Mouse (Mus musculus) megakaryocyte progenitor cell, adult 5-6 weeks (primary cell): Measurements from ENCODE around the gene F2rl1. TPM values are rescaled to one million over a fixed set of nuclear protein-coding genes. Genes with fewer than 3 reads are reported as not detected.
"Not testable (repeated sequence)": the region's sequence is repeated elsewhere in the genome, so short reads cannot be mapped to it uniquely, and the experiment has no call there.

Experiments
- ATAC-seq: replicated peaks from 2 replicates; pipeline ENCODE4 v1.8.0; 2016; ENCODE audit warnings: mild to moderate bottlenecking, moderate TSS enrichment, inconsistent platforms; ENCODE audit not compliant: poor library complexity
- total RNA-seq, 2 experiments: library from RNA; stranded (forward) in 1 of 2; stranded (reverse) in 1 of 2; fragments of 157-497, 149-512 nt in 1 of 2; fragments of 200-1000 nt in 1 of 2; gene quantifications; 2 replicates each; pipeline versions ENCODE4 v1.2.3 to v1.2.4; 2015 to 2017

The F2rl1 gene
- total RNA-seq, 2 experiments from 2014 or later: 0.04 to 0.27 TPM

GRCm38 (mm10) chr13:95534131-95534561, 9.1 kb upstream of the F2rl1 start:
- ATAC-seq: peak; percentile 16; the same call in 1 of the 2 replicates

DNA sequence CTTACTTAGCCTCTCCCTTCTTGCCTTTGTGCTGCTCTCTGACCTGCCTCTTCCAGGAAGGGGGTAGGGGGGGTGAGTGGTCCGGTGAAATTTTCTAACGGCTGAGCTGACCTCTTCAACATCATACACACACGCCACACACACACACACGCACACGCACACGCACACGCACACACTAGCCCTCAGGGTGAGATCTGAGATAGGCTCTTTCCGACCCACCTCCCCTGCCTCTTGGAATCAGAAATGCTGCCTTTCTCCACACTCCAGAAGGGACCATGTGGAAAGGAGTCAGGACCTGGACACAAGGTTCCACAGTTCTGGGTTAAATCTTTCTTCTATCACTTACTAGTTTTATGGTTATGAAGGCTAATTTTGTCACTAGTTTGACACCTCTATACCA, 8.6 kb upstream of the F2rl1 start:
- ATAC-seq: no peak

DNA sequence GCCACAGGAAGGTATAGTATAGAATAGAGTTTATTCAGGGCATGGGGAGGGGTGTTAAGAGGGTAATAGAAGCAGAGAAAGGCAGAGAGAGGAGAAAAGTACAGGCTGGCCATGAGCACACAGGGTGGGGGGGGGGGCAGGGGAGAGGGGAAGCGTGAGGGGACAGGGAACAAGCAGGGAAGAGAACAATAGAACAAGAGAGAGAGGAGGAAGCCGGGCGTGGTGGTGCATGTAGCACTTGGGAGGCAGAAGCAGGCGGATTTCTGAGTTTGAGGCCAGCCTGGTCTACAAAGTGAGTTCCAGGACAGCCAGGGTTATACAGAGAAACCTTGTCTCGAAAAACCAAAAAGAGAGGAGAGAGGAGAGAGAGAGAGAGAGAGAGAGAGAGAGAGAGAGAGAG, 8.1 kb upstream of the F2rl1 start:
- not testable (repeated sequence) for ATAC-seq

GRCm38 (mm10) chr13:95531273-95532045, 6.4 kb upstream of the F2rl1 start:
- ATAC-seq: no peak

- no peak for ATAC-seq
Measured at GRCm38 (mm10) chr13:95529246-95529645, 4.2 kb upstream of the F2rl1 start.

DNA sequence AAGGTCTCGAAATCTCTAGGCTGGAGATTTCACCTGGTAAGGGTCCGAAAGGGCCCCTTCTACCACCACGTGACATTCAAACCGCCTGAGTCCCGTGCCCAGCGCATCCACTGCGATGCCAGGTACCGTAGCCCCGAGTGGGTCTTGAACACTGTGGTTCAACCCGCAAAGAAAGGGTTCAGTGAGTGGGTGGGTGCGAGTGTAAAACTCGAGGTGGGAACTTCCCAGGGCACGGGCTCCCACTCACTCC, 678 bp downstream of the F2rl1 start:
- no peak; the same call in 1 of the 2 replicates for ATAC-seq

DNA sequence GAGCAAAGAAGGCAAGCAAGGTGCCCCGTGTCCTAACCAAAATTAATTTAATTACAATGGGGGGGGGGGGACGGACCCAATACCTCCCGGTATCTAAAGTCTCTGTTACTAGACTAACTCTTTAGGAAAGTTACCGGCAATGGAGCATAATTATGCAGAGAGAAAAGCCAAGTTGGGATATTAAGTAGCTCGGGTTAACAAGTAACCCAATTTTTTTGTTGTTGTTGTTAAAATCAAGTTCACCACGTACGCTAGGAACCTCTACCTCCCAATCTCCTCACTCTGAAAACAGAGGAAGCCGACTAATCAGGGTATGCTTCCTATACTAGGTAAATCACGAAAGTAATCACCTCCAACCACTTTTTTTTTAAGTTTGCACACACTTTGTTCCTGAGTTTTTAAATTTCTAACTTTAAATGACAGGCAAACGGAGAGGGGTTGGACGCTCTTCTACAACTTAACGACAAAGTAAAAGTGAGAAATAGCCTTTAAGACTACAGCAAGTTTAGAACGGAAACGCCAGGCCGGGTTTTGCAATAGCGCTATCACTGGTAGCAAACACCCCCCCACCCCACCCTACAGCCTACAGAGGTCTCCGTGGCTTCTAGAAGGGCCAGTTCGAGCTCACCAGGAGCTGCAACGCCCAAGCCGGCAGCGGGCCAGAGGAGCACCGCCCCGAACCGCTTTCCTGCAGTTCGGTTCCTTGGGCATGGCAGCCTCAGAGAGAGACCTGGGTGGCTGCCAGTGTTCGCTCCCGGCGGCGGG, 1.2 kb downstream of the F2rl1 start:
- peak; percentile 63 for ATAC-seq

DNA sequence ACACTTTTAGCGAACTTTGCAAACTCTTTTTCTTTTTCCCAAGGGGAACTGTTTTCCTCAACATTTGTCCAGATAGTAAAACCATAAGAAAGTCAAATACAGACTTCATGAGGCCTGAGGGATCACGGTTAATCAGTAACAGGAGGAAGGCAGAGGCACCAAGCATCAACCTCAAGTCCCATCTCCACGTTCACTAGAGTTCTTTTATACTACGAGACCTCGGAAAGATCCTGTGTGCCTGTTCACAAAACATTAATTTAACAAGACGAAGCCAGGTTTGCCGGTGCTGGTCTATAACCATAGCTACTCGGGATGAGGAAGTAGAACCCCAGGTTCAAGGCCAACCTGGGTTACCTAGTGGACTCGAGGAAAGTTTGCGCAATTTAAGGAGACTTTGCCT, 2.9 kb downstream of the F2rl1 start:
- no peak for ATAC-seq

- no peak for ATAC-seq
Measured at GRCm38 (mm10) chr13:95521029-95521428, 4.0 kb downstream of the F2rl1 start.

DNA sequence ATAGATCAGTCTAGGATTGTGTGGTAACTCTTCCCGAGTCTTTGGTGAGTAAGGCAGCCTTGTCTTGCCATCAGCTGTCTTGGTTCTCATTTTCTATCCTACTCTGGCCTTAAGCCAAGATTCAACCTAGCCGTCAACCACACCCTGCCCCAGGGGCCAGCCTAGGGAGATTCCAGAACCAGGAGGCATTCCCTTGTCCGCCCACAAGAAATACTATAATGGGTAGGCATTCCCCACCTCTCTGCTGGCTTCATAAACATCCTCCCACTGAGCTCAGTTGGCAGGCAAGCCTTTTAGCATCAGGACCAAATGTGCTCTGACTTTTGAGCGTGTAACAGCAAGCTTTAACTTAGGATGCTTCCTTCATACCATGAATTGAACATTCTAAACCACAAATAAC, 10.3 kb downstream of the F2rl1 start:
- no peak for ATAC-seq

DNA sequence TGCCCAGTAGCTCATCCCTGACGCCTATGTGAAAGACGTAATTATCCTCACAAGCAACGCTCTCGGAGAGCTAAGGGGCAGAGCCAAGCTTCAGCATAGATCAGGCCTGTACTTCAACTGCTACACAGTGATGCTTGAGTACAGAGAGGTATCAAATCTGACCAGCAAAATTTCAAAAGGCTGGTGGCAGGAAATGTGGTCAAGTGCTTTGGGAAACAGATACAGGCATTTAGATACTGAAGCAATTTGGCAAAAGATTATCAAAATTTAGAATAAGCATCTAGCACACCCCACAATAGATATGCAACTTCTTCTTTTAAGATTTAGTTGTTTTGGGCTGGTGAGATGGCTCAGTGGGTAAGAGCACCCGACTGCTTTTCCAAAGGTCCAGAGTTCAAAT, 15.0 kb downstream of the F2rl1 start:
- ATAC-seq: no peak

GRCm38 (mm10) chr13:95503279-95503917, 21.6 kb downstream of the F2rl1 start:
- no peak for ATAC-seq

- ATAC-seq: 0 out of 2 replicates have a peak, but pooled peaks have one; percentile 31
Measured at GRCm38 (mm10) chr13:95496601-95497000, 28.4 kb downstream of the F2rl1 start.

DNA sequence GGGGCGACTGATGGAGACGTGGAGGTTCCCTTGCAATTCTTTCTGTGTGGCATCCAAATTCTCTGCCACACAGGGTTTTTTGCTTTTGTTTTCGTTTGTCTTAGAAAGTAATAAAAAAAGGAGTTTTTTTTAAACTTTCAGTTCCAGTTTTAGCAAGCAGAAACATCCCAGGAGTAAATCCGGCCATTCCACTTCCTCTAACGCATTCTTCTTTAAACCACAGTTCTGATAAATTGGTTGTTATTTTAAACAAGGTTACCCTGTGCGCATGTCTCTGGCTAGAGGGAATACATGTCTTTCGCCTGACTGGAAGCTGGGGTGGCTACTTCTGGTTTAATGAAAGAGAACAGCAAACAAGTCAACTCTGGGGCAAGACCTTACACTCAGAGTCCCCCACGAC, 30.2 kb downstream of the F2rl1 start:
- ATAC-seq: peak; percentile 70

DNA sequence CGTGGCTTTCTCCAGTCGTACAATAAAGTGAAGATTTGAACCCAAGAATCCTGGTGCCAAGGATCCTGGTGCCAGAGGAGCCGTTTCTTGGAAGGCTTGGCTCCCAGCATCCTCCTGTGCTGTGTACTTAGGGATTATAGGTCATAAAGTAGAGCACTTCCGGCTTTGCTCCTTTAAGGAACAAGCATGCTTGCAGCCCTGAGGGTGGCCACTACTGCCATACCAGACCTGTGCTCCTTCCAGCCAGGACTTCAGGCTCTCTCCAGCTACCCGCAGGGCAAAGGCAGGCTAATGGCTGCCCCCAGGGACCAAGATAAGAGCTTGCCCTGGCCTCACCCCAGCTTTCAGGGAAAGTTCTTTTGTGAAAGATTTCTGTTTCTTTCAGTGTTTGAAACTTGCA, 31.7 kb downstream of the F2rl1 start:
- ATAC-seq: no peak

GRCm38 (mm10) chr13:95491327-95491726, 33.7 kb downstream of the F2rl1 start:
- no peak for ATAC-seq

GRCm38 (mm10) chr13:95484664-95485063, 40.4 kb downstream of the F2rl1 start:
- ATAC-seq: no peak

DNA sequence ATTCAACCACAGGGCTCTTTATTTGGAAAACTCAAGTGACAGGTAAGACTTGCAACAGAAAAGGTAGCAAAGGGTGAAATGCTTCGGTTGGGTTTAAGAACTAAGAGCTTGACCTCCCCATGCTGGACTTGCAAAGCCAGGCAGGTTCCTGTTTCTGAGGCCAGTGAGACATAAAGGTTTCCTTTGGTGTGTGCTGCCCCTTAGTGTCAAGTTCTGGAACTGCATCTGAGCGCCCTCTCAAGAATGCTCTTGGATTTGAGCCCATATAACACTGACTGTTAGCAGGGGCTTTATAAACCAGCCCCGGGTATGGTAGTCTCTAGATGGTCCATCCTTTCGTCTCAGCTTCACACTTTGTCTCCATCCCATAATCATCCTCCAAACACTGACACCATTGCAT, 43.6 kb downstream of the F2rl1 start:
- peak; percentile 90 for ATAC-seq

GRCm38 (mm10) chr13:95478671-95479413, 46.2 kb downstream of the F2rl1 start, which contains the start of gene S100z:
Gene S100z, minus strand, starts transcription at chr13:95478721.
- ATAC-seq: no peak

GRCm38 (mm10) chr13:95477173-95477572, 47.9 kb downstream of the F2rl1 start:
- ATAC-seq: peak; percentile 55

- 0 out of 2 replicates have a peak, but pooled peaks have one; percentile 38 for ATAC-seq
Measured at GRCm38 (mm10) chr13:95475124-95475523, 49.9 kb downstream of the F2rl1 start.
